Mouse (Mus musculus) erythroblast, embryonic 14.5 days (primary cell): ENCODE measurements around the gene Olfr460. TPM values are rescaled to one million over a fixed set of nuclear protein-coding genes. Genes with fewer than 3 reads are reported as not detected.
"Not testable (repeated sequence)": the region's sequence is repeated elsewhere in the genome, so short reads cannot be mapped to it uniquely, and the experiment has no call there.

Experiments
- H3K27me3 ChIP-seq: 2 replicates; pipeline ENCODE4 v1.6.1; 2012; ENCODE audit warnings: inconsistent platforms; ENCODE audit not compliant: control insufficient read depth
- H3K36me3 ChIP-seq: 2 replicates; pipeline ENCODE4 v1.6.1; 2012; ENCODE audit warnings: mild to moderate bottlenecking, inconsistent platforms; ENCODE audit not compliant: control insufficient read depth
- H3K4me1 ChIP-seq: 2 replicates; pipeline ENCODE4 v1.6.1; 2012; ENCODE audit warnings: inconsistent platforms; ENCODE audit not compliant: control insufficient read depth
- H3K4me3 ChIP-seq: replicated peaks from 2 replicates; pipeline ENCODE3; 2012; ENCODE audit warnings: moderate library complexity, mild to moderate bottlenecking, inconsistent platforms
- H3K9me3 ChIP-seq: 2 replicates; pipeline ENCODE4 v1.6.1; 2012; ENCODE audit warnings: low read length, inconsistent platforms, mixed read lengths; ENCODE audit not compliant: control insufficient read depth
- GATA1 ChIP-seq: IDR thresholded peaks from 2 replicates; pipeline ENCODE4 v1.6.1; 2012; ENCODE audit warnings: low read length, inconsistent platforms, mixed read lengths
- TAL1 ChIP-seq: IDR thresholded peaks from 3 replicates; pipeline ENCODE4 v1.6.1; 2012; ENCODE audit warnings: low read length, inconsistent platforms, mixed read lengths
- polyA plus RNA-seq: library from polyadenylated mRNA; stranded (reverse); fragments of >175 nt; gene quantifications from 2 replicates; pipeline ENCODE4 v1.2.3, GENCODE M21; 2012

Olfr460 gene
- polyA plus RNA-seq, result not detected in 2 replicates

- no peak for TF ChIP-seq TAL1
- H3K4me3 ChIP-seq, result no peak within 1 kb of the TSS
- no peaks in the 10 kb centered on the region for H3K36me3 ChIP-seq
- H3K9me3 ChIP-seq, result no peaks in the 10 kb centered on the region
- H3K27me3 ChIP-seq, result no peaks in the 10 kb centered on the region
- no peaks in the 10 kb centered on the region for H3K4me1 ChIP-seq
Measured at GRCm38 (mm10) chr6:40569187-40569586, at the start of gene Olfr460. Olfr460 (plus strand) TSS chr6:40569487.

GRCm38 (mm10) chr6:40544690-40545089 lies 24.6 kb upstream of the Olfr460 start:
- Histone ChIP-seq H3K4me3 (no peak overlapping the region), H3K27me3 (no peaks in the 10 kb centered on the region), H3K36me3 (no peaks in the 10 kb centered on the region), H3K9me3 (no peaks in the 10 kb centered on the region), H3K4me1 (no peaks in the 10 kb centered on the region)
- TF ChIP-seq TAL1 (no peak), GATA1 (no peak)

- no peaks in the 10 kb centered on the region for H3K27me3 ChIP-seq
- H3K4me3 ChIP-seq, result no peak within 1 kb of the TSS
- H3K4me1 ChIP-seq, result no peaks in the 10 kb centered on the region
- TF ChIP-seq TAL1 (no peak), GATA1 (no peak)
- H3K36me3 ChIP-seq, result no peaks in the 10 kb centered on the region
- no peaks in the 10 kb centered on the region for H3K9me3 ChIP-seq
Measured at GRCm38 (mm10) chr6:40554950-40555349, 14.3 kb upstream of the Olfr460 start, which contains the start of gene Olfr461. Olfr461 (minus strand) TSS chr6:40555050.

GRCm38 (mm10) chr6:40573618-40574017 lies 4.3 kb downstream of the Olfr460 start:
- Histone ChIP-seq H3K36me3 (no peaks in the 10 kb centered on the region), H3K27me3 (no peaks in the 10 kb centered on the region), H3K4me1 (no peaks in the 10 kb centered on the region), H3K9me3 (no peaks in the 10 kb centered on the region), H3K4me3 (no peak overlapping the region)
- no peak for TF ChIP-seq TAL1
- TF ChIP-seq GATA1, result no peak

GRCm38 (mm10) chr6:40576305-40576704 lies 7.0 kb downstream of the Olfr460 start:
- Histone ChIP-seq H3K27me3 (no peaks in the 10 kb centered on the region), H3K4me3 (no peak overlapping the region), H3K4me1 (no peaks in the 10 kb centered on the region), H3K36me3 (no peaks in the 10 kb centered on the region), H3K9me3 (no peaks in the 10 kb centered on the region)
- no peak for TF ChIP-seq TAL1

GRCm38 (mm10) chr6:40584336-40584735 lies 15.0 kb downstream of the Olfr460 start:
- no peak for TF ChIP-seq GATA1
- TF ChIP-seq TAL1, result no peak
- Histone ChIP-seq H3K36me3 (no peaks in the 10 kb centered on the region), H3K4me1 (no peaks in the 10 kb centered on the region), H3K4me3 (no peak overlapping the region), H3K27me3 (no peaks in the 10 kb centered on the region), H3K9me3 (no peaks in the 10 kb centered on the region)

- H3K9me3 ChIP-seq, result no peaks in the 10 kb centered on the region
- no peaks in the 10 kb centered on the region for H3K4me1 ChIP-seq
- TF ChIP-seq TAL1, result no peak
- no peak for TF ChIP-seq GATA1
- H3K4me3 ChIP-seq, result no peak within 1 kb of the TSS
- no peaks in the 10 kb centered on the region for H3K36me3 ChIP-seq
- no peaks in the 10 kb centered on the region for H3K27me3 ChIP-seq
Measured at GRCm38 (mm10) chr6:40585645-40586044, 16.4 kb downstream of the Olfr460 start, which contains the start of gene Clec5a. Clec5a (minus strand) TSS chr6:40585821.

GRCm38 (mm10) chr6:40588346-40588745 lies 19.1 kb downstream of the Olfr460 start:
- Histone ChIP-seq H3K36me3 (no peaks in the 10 kb centered on the region), H3K4me3 (no peak overlapping the region), H3K27me3 (no peaks in the 10 kb centered on the region), H3K9me3 (no peaks in the 10 kb centered on the region), H3K4me1 (no peaks in the 10 kb centered on the region)
- TF ChIP-seq GATA1 (no peak), TAL1 (no peak)

- H3K9me3 ChIP-seq, result no peaks in the 10 kb centered on the region
- no peaks in the 10 kb centered on the region for H3K4me1 ChIP-seq
- H3K36me3 ChIP-seq, result no peaks in the 10 kb centered on the region
- no peaks in the 10 kb centered on the region for H3K27me3 ChIP-seq
- H3K4me3 ChIP-seq, result no peak overlapping the region
- TF ChIP-seq TAL1 (no peak), GATA1 (no peak)
Measured at GRCm38 (mm10) chr6:40594804-40595550, 25.7 kb downstream of the Olfr460 start.

GRCm38 (mm10) chr6:40598546-40598945 lies 29.3 kb downstream of the Olfr460 start:
- not testable (repeated sequence) for H3K4me3 ChIP-seq, H3K9me3 ChIP-seq, H3K27me3 ChIP-seq, H3K36me3 ChIP-seq, H3K4me1 ChIP-seq
